Mouse (Mus musculus) erythroblast, embryonic 14.5 days (primary cell): ENCODE measurements around the gene Acox1.

Source experiments
- GATA1 ChIP-seq: IDR thresholded peaks from 2 replicates; pipeline ENCODE4 v1.6.1; 2012; ENCODE audit warnings: low read length, inconsistent platforms, mixed read lengths
- TAL1 ChIP-seq: IDR thresholded peaks from 3 replicates; pipeline ENCODE4 v1.6.1; 2012; ENCODE audit warnings: low read length, inconsistent platforms, mixed read lengths

- no peak for TF ChIP-seq GATA1
- TF ChIP-seq TAL1, result no peak
Measured at GRCm38 (mm10) chr11:116162146-116162545, 36.7 kb downstream of the Acox1 start.
